Mouse (Mus musculus): ENCODE measurements around the gene A730061H03Rik. TPM values are rescaled to one million over a fixed set of nuclear protein-coding genes. Genes with fewer than 3 reads are reported as not detected.

Gene A730061H03Rik
- total RNA-seq (2021): 1 to 10 TPM; 1.0 to 1.2 TPM
- long read RNA-seq, experiment 1: 0 reads
- long read RNA-seq, experiment 2, partial matches to known transcripts: 0 of 1 reads
- long read RNA-seq, experiment 2, other reads (novel, unspliced or antisense): 0 of 1 reads

DNA sequence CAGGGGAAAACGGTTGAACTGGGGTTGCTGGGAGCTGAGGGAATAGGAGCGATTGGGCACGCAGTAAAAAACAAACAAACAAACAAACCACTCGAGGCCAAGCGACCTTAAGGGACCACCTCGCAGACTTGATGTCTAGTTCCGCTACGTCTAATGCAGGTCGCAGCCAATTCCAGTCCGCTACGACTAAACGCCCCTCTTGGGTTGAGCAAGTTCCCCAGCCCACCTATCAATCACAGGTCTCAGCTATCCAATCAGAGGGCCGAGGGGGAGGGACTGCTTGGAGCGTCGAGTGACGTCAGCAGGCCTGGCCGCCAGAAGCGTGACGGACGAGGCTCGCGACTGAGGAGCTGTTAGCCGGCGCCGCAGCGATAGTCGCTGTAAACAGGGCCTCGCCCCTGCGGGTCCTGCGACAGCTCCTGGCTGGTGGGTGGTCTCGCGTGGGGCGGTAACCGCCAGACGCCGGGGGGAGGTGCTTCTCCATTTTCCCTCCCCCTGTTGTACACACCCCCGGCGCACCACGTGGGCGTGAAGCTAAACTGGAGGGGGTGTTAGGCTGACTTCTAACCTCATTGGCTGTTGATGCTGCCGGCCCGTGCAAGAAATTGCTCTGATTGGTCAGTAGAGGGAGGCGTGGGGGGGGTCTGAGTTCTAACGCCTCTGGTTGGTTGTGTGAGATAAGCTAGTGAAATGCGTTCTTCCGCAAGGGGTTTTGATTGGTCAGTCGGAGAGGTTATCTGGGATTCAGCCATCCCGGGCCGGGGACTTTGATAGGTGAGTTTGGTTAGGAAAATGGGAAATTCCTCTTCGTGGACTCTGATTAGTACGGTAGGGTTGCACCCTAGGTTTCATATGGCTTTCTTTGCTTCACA is at the start of gene A730061H03Rik:
A730061H03Rik (minus strand) TSS at position 205 of the 872 bp plus-strand sequence.
- DNase-seq (ENCODE audit: low spot score in 2 of 2): peak; percentile 91 to 99

- DNase-seq (ENCODE audit: low spot score in 2 of 2): no peak
These were observed 48.1 kb upstream of the A730061H03Rik start for GRCm38 (mm10) chr14:55608339-55608738.

DNA sequence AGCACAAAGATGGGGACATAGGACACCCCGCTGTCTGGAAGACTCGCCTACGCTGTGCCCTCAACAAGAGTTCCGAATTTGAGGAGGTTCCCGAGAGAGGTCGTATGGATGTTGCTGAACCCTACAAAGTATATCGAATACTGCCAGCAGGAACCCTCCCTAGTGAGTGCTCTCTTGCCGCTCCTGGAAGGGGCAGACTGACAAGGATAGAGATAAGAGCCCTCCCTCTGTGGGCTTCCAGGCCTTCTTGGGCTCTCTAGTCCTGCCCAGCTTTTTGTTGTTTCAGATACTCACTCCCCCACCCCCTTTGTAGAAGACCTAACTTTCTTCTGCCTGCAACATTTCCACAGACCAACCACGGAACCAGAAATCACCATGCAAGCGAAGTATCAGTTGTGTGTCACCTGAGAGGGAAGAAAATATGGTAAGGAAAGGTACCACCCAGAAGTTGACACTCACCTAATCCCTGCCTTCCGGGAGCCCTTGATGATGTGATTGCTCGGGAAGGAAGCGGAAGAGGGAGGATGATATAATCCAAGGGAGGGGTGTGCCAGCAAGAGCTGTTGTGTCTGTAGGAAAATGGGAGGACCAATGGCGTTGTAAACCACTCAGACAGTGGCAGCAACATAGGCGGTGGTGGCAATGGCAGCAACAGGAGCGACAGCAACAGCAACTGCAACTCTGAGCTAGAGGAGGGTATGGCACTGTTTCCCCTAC is 45.7 kb upstream of the A730061H03Rik start:
- no peak for DNase-seq (ENCODE audit: low spot score in 2 of 2)

DNA sequence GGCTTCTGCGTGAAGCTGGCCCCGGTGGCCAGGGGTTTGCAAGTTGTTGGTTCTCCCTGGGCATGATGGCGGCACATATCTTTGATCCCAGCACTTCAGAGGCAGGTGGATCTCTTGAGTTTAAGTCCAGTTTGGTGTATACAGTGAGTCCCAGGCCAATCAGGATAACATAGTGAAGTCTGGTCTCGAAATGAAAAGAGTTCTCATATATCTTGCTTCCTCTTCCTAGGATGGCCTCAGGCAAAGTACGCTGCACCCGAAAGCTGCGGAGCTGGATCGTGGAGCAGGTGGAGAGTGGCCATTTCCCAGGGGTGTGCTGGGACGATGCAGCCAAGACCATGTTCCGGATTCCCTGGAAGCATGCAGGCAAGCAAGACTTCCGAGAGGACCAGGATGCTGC is 44.6 kb upstream of the A730061H03Rik start:
- DNase-seq (ENCODE audit: low spot score in 2 of 2): no peak

- DNase-seq (ENCODE audit: low spot score in 2 of 2): peak; percentile 70 to 88
These were observed 43.7 kb upstream of the A730061H03Rik start for GRCm38 (mm10) chr14:55603633-55604576.

- no peak for DNase-seq (ENCODE audit: low spot score in 2 of 2)
These were observed 43.0 kb upstream of the A730061H03Rik start, which contains the start of gene Irf9 for GRCm38 (mm10) chr14:55603271-55603632. Irf9 (plus strand) TSS chr14:55603571.

DNA sequence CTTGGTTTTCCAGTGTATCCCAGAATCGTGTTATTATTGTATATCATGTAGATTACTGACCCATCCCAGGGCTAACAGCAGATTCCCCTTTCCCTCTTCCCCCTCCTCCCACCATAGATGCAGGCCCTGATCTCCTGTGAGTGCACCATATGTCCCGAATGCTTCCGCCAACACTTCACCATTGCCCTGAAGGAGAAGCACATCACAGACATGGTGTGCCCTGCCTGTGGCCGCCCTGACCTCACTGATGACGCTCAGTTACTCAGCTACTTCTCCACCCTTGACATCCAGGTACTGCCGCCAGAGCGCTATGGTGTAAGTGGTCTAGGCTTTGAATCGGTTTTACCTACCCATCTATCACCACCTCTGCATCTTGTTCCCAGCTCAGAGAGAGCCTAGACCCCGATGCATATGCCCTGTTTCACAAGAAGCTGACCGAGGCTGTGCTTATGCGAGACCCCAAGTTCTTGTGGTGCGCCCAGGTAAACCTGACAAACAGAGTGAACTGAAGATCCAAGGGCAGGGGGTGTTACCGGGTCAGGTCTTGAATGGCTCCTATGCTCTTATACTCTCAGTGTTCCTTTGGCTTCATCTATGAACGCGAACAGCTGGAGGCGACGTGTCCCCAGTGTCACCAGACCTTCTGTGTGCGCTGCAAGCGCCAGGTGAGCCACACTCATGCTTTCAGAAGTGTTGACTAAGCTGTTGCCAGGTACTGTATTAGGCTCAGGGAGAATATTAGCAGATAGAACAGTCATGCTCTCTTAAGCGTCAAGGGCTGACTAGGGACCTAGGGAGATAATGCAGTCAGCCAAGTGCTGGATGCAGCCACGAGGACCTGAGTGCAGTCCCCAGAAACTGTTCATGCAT is 38.5 kb upstream of the A730061H03Rik start:
- DNase-seq (ENCODE audit: low spot score in 2 of 2): no peak

GRCm38 (mm10) chr14:55596036-55596690 is 36.0 kb upstream of the A730061H03Rik start:
- no peak for DNase-seq (ENCODE audit: low spot score in 2 of 2)

DNA sequence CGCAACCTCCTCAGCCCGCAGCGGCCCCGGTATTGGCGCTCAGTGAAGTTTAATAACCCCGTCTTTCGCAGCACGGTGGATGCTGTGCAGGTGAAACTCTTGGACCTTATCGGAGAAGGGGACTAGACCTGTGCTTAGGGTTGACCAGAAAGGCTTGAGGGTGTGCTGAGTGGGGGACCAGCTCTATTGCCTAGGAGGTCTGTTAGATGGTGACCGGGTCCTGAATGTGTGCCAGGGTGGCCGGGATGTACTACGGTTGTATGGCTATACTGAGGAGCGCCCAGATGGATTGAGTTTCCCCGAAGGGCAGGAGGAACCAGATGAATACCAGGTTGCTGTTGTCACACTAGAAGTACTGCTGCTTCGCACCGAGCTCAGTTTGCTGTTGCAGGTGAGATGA is 32.0 kb upstream of the A730061H03Rik start:
- DNase-seq (ENCODE audit: low spot score in 2 of 2): no peak

DNA sequence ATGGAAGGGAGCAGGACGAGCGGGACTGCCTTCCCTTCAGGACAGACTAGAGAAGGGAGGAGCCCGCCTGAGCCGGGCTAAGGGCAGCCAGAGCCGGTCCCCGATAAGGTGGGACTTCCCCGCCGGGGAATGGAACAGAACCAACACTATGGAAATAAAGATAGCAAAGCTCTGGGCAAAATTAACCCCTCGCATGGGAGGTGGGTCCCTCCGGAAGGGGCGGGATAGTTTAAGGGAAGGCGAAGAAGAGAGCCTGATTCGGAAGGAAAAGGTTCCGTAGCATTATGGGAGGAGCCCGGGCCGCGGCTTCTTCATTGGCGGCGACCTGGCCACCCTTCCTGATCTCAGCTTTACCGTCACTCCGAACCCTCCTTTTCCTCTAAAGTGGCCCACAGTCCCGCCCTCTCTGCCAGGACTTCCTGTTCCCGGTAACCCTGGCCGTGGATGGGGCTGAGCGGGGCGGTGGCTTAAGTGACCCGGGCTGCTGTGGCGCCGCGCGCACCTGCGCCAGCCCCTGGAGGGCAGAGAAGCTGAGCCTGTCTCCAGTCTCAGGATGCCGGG is 31.2 kb upstream of the A730061H03Rik start, which contains the start of gene Rnf31:
Rnf31 (plus strand) TSS at position 378 of the 561 bp plus-strand sequence.
- DNase-seq (ENCODE audit: low spot score in 2 of 2): peak; percentile 74 to 87

GRCm38 (mm10) chr14:55590748-55591330 is 30.6 kb upstream of the A730061H03Rik start, which contains the start of gene Psme2:
Psme2 (minus strand) TSS chr14:55591113.
- peak; percentile 64 to 85 for DNase-seq (ENCODE audit: low spot score in 2 of 2)

DNA sequence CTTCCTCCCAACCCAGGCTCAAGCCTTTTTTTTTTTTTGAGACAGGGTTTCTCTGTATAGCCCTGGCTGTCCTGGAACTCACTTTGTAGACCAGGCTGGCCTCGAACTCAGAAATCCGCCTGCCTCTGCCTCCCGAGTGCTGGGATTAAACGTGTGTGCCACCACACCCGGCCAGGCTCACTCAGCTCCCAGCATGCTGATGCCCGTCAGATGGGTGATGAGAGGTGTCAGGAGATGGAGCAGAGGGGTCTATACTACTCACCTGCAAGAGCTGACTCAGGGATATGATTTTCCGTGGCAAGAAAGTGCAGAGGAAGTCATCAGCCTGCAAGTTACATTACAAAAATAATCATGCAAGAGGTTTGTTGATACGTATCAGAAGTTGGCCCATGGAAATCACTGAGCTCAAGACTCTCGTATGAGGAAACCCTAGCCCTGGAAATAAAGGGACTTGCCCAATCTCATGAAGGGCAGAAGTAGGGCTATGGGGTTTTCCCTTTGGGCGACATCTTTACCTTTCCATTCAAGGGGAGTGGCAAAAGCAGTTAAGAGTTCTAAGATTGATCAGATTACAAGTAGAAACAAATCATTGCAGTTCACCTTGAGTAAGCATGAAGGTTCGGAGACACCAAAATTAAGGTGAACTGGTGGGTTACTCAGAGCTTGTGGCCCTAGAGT is 29.7 kb upstream of the A730061H03Rik start:
- no peak for DNase-seq (ENCODE audit: low spot score in 2 of 2)

- no peak for DNase-seq (ENCODE audit: low spot score in 2 of 2)
These were observed 29.1 kb upstream of the A730061H03Rik start for GRCm38 (mm10) chr14:55589271-55589670.

DNA sequence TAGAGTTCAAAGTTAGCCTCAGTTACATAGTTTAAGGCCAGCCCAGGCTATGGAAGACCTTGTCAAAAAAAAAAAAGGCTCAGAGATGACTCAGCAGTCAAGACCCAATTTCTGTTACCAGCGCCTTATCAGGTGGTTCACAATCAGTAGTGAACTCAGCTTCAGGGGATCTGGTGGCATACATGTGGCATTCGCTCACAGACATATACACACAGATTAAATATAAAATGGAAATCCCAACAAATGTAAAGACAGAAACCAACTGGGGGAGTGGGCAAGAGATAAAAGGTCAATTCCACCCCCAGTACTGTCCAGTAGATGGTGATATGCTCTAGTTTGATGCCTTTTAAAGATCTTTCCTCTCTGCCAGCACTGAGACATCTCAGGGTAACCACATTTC is 25.9 kb upstream of the A730061H03Rik start:
- DNase-seq (ENCODE audit: low spot score in 2 of 2): no peak

- no peak for DNase-seq (ENCODE audit: low spot score in 2 of 2)
These were observed 25.4 kb upstream of the A730061H03Rik start for GRCm38 (mm10) chr14:55585566-55585960.

GRCm38 (mm10) chr14:55584702-55585565 is 24.7 kb upstream of the A730061H03Rik start, which contains the start of gene Emc9:
Emc9 (minus strand) TSS chr14:55585302.
- DNase-seq (ENCODE audit: low spot score in 2 of 2): peak; percentile 48 to 75

DNA sequence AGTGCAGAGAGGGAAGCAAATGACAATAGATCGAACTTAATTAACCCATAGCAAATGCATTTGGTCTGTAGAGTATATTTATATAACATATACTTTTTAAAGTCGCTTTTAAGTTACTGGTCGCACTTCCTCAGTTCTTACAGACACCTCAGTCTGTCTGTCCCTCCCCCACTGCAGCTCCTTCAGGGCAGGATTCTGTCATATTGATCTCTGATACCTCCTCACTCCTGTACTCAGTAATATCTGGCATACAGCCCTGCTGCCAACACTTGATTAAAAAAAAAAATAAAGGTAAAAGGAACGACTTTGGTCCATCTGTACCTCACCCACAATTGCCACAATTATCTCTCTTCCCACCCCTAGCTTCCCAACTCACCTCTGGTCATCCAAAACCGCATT is 24.1 kb upstream of the A730061H03Rik start:
- DNase-seq (ENCODE audit: low spot score in 2 of 2): no peak

Measured in adrenal gland, postnatal 4 days (tissue).